Mouse (Mus musculus): ENCODE results near the gene Lsm4. TPM values are rescaled to one million over a fixed set of nuclear protein-coding genes. Genes with fewer than 3 reads are reported as not detected.
A peak's percentile ranks its signal among the peaks of the same experiment; 100 is the strongest.

Lsm4 gene
- total RNA-seq, 2 experiments from 2014 or later: 82.8 to 94.1 TPM

GRCm38 (mm10) chr8:70648921-70649320 is 24.1 kb upstream of the Lsm4 start:
- DNase-seq: no peak
- intact Hi-C loops (cut with DNase I): no loop called here

- intact Hi-C loops (cut with DNase I): no loop called here
- DNase-seq: peak; percentile 93 to 94
Measured at GRCm38 (mm10) chr8:70649324-70649723, 23.7 kb upstream of the Lsm4 start.

GRCm38 (mm10) chr8:70650351-70650750 is 22.7 kb upstream of the Lsm4 start:
- no peak for DNase-seq
- intact Hi-C loops (cut with DNase I): loop anchor here (5.0 kb wide), 1 partner anchor 38 kb away; no protein-coding TSS in a partner anchor

GRCm38 (mm10) chr8:70653226-70653625 is 19.8 kb upstream of the Lsm4 start:
- peak; percentile 52 to 77 for DNase-seq
- intact Hi-C loops (cut with DNase I): loop anchor here (1.0 to 5.0 kb wide), 2 partner anchors 24 to 41 kb away; no protein-coding TSS in a partner anchor

- intact Hi-C loops (cut with DNase I): loop anchor here (5.0 kb wide), 1 partner anchor 42 kb away; no protein-coding TSS in a partner anchor
Measured at GRCm38 (mm10) chr8:70654121-70654520, 18.9 kb upstream of the Lsm4 start.

GRCm38 (mm10) chr8:70655469-70655868 is 17.6 kb upstream of the Lsm4 start:
- intact Hi-C loops (cut with DNase I): no loop called here
- no peak for DNase-seq

More at GRCm38 (mm10) chr8:70654121-70654520, 18.9 kb upstream of the Lsm4 start:
- DNase-seq: no peak

GRCm38 (mm10) chr8:70656193-70656790 is 16.8 kb upstream of the Lsm4 start:
- intact Hi-C loops (cut with DNase I): no loop called here
- no peak for DNase-seq

GRCm38 (mm10) chr8:70657214-70657613 is 15.8 kb upstream of the Lsm4 start:
- intact Hi-C loops (cut with DNase I): no loop called here
- no peak for DNase-seq

- intact Hi-C loops (cut with DNase I): no loop called here
- DNase-seq: no peak
Measured at GRCm38 (mm10) chr8:70657739-70658138, 15.3 kb upstream of the Lsm4 start.

- no peak for DNase-seq
- intact Hi-C loops (cut with DNase I): no loop called here
Measured at GRCm38 (mm10) chr8:70658897-70659603, 14.0 kb upstream of the Lsm4 start.

GRCm38 (mm10) chr8:70659604-70660272 is 13.3 kb upstream of the Lsm4 start:
- intact Hi-C loops (cut with DNase I): no loop called here

GRCm38 (mm10) chr8:70660273-70660725 is 12.7 kb upstream of the Lsm4 start, which contains the start of gene Pgpep1:
Pgpep1 (minus strand) TSS chr8:70660388.
- intact Hi-C loops (cut with DNase I): no loop called here
- no peak for DNase-seq

More at GRCm38 (mm10) chr8:70659604-70660272, 13.3 kb upstream of the Lsm4 start:
- DNase-seq: peak; percentile 92 to 94

GRCm38 (mm10) chr8:70663691-70664090 is 9.4 kb upstream of the Lsm4 start:
- no peak for DNase-seq
- intact Hi-C loops (cut with DNase I): no loop called here

GRCm38 (mm10) chr8:70664631-70665030 is 8.4 kb upstream of the Lsm4 start:
- intact Hi-C loops (cut with DNase I): no loop called here
- DNase-seq: no peak

- DNase-seq: no peak
- intact Hi-C loops (cut with DNase I): no loop called here
Measured at GRCm38 (mm10) chr8:70665599-70665998, 7.4 kb upstream of the Lsm4 start.

- intact Hi-C loops (cut with DNase I): no loop called here
- DNase-seq: peak; percentile 80 to 81
Measured at GRCm38 (mm10) chr8:70667071-70667470, 6.0 kb upstream of the Lsm4 start.

- peak; percentile 69 to 70 for DNase-seq
- intact Hi-C loops (cut with DNase I): no loop called here
Measured at GRCm38 (mm10) chr8:70671615-70672324, 1.3 kb upstream of the Lsm4 start.

GRCm38 (mm10) chr8:70672325-70673078 is 546 bp upstream of the Lsm4 start:
- no peak for DNase-seq
- intact Hi-C loops (cut with DNase I): loop anchor here (1.0 kb wide), 1 partner anchor 28 kb away; no protein-coding TSS in a partner anchor

GRCm38 (mm10) chr8:70674109-70674508 is 1.1 kb downstream of the Lsm4 start:
- intact Hi-C loops (cut with DNase I): no loop called here
- DNase-seq: no peak

- DNase-seq: no peak
- intact Hi-C loops (cut with DNase I): no loop called here
Measured at GRCm38 (mm10) chr8:70674716-70675115, 1.7 kb downstream of the Lsm4 start.
